Mouse (Mus musculus) spleen, adult 2 months (tissue): ENCODE results near the gene Brms1. TPM values are rescaled to one million over a fixed set of nuclear protein-coding genes. Genes with fewer than 3 reads are reported as not detected.
"Not testable (repeated sequence)": the region's sequence is repeated elsewhere in the genome, so short reads cannot be mapped to it uniquely, and the experiment has no call there.

Experiments
- DNase-seq, 2 experiments: peaks; one replicate each; pipeline versions ENCODE4 v3.0.0 to v3.0.0-alpha.2; 2012 to 2021; ENCODE audit warnings: low spot score in 2 of 2, low read depth in 1 of 2
- H3K27ac ChIP-seq: fragments of 200-500 bp; 2 replicates; pipeline ENCODE4 v1.5.1; 2012; ENCODE audit warnings: low read length, inconsistent platforms; ENCODE audit not compliant: insufficient read depth
- H3K27me3 ChIP-seq: fragments of 200-500 bp; 2 replicates; pipeline ENCODE4 v1.6.1; 2012; ENCODE audit warnings: mild to moderate bottlenecking, moderate library complexity, low read length, inconsistent platforms; ENCODE audit not compliant: control insufficient read depth, insufficient read depth
- H3K36me3 ChIP-seq: fragments of 200-500 bp; 2 replicates; pipeline ENCODE4 v1.6.1; 2012; ENCODE audit warnings: mild to moderate bottlenecking, low read length, inconsistent platforms; ENCODE audit not compliant: control insufficient read depth, insufficient read depth
- H3K4me1 ChIP-seq: fragments of 200-500 bp; 2 replicates; pipeline ENCODE4 v1.6.1; 2011; ENCODE audit warnings: inconsistent platforms; ENCODE audit not compliant: control insufficient read depth, insufficient read depth, insufficient read length
- H3K4me3 ChIP-seq: fragments of 200-500 bp; 2 replicates; pipeline ENCODE4 v1.5.1; 2011; ENCODE audit warnings: mild to moderate bottlenecking, inconsistent platforms; ENCODE audit not compliant: insufficient read depth, insufficient read length; ENCODE audit errors: extremely low read depth
- CTCF ChIP-seq: fragments of 200-500 bp; IDR thresholded peaks from 2 replicates; pipeline ENCODE4 v1.5.1; 2011; ENCODE audit warnings: mild to moderate bottlenecking, inconsistent platforms; ENCODE audit not compliant: insufficient read depth, insufficient read length, insufficient replicate concordance; ENCODE audit errors: extremely low read depth
- POLR2A ChIP-seq: fragments of 200-500 bp; IDR thresholded peaks from 2 replicates; pipeline ENCODE4 v1.6.1; 2011; ENCODE audit warnings: low read depth, low read length, inconsistent platforms
- WGBS: fragments of 180-500 bp; shearing (Covaris S2); methylation state at CpG from one replicate; pipeline ENCODE4 v1.1.7; 2018; 5-methylcytosine and 5-hydroxymethylcytosine counted together
- polyA plus RNA-seq: library from polyadenylated mRNA; depleted of rRNA; stranded (reverse); fragments of >200 nt; gene quantifications from 2 replicates; pipeline ENCODE4 v1.2.3, GENCODE M21; 2012

Gene Brms1
- polyA plus RNA-seq, 1 experiment: 35.8 TPM

DNA sequence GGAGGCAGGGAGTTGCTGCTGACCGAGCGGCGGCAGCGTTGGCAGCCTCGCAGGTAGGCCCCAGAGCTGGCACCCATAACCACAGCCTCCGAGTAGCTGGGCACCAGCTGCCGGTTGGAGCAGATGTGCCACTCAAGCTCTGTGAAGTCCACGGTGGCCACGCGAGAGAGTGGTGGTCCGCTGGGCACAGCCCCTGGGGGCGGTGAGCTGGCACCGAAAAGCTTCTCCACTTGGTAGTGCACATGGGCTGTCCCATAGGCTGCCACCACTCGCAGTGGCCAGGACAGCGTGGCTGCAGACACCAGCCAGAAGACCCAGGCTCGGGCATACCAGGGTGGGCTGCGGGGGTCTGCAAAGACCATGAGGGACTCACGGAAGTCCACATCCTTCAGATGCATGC lies 40.9 kb downstream of the Brms1 start:
- peaks cover 12% of the 10 kb centered on the region for H3K27me3 ChIP-seq
- H3K36me3 ChIP-seq: no peaks in the 10 kb centered on the region
- DNase-seq: no peak
- 64% methylated on average over 18 of the region's 18 CpGs for WGBS
- no peak overlapping the region for H3K27ac ChIP-seq
- H3K4me1 ChIP-seq: peaks cover 5% of the 10 kb centered on the region
- no peak for TF ChIP-seq CTCF
- TF ChIP-seq POLR2A: no peak
- no peak overlapping the region for H3K4me3 ChIP-seq

DNA sequence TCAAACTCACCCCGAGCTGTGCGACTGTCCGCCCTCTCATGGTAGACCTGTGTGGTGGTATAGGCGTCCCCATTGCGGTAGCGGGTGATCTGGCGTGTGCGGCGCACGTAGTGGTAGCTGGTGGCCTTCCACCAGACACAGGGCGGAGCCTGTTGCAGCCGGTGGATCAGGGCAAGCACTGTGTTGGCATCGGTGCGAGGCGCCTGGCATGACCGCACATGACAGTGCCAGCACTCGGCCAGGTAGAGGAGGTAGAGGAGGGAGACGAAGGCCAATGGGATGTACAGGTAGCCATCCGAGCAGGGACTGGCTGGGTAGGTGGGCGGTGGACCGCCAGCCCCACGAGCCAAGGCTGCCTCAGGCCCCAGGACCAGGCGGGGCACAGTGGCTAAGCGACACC lies 41.4 kb downstream of the Brms1 start:
- H3K4me3 ChIP-seq: no peak overlapping the region
- TF ChIP-seq POLR2A (no peak), CTCF (no peak)
- no peak overlapping the region for H3K27ac ChIP-seq
- DNase-seq: no peak
- 78% methylated on average over 24 of the region's 24 CpGs for WGBS
- peaks cover 12% of the 10 kb centered on the region for H3K27me3 ChIP-seq
- peaks cover 9% of the 10 kb centered on the region for H3K4me1 ChIP-seq
- H3K36me3 ChIP-seq: no peaks in the 10 kb centered on the region

DNA sequence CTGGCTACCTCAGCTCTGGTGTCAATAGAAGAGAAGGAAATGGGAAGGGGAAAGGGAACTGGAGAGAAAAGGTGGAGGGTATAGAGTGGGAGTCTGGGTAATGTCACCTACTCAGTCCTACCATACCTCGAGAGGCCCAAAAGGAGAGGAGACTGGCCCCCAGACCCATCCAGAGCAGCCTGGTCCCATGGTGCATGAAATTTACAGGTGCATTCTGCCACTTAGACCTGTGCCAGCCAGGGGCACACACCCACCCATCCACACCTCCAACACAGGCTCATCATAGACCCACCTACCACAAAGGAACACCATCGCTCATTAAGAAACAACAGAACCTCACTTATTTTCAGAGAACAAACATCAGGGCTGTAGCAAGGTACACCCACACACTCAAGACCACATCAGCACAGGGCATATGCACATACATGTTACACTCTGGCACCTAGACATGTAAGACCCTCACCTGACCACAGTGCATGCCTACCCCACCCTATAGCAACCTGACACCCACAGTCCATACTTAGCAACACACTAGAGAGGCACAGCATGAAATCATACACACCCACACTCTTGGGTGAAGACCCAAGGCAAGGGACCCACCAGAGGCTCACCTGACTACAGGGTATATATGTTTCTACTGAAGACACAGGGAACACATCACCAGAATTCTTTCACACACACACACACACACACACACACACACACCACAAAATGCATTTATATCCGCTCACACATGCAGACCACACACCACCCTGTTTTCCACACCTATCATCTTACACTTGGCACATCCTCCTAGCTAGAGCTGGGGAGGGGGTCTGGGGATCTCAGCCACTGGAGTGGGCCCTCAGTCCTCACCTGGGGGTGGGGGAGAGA lies 43.0 kb downstream of the Brms1 start:
- no peak overlapping the region for H3K4me3 ChIP-seq
- DNase-seq: no peak
- peaks cover 10% of the 10 kb centered on the region for H3K4me1 ChIP-seq
- H3K36me3 ChIP-seq: no peaks in the 10 kb centered on the region
- TF ChIP-seq CTCF: no peak
- TF ChIP-seq POLR2A: no peak
- no peak overlapping the region for H3K27ac ChIP-seq
- 63% methylated on average over 3 of the region's 3 CpGs for WGBS
- peaks cover 12% of the 10 kb centered on the region for H3K27me3 ChIP-seq

DNA sequence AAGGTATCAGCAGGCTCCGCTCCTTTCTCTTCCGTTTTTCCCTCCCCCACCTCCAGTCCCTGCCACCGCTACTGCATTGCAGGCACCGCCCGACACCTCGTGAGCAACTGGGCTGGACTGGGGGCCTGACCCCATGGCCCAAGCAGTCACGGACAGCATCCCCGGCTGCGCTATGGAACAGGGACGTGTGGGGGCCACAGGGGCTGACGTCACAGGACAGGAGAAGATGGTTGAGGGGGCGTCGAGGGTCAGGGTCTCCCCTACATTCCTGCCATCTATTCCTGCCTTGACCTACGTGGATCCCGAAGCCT lies 43.6 kb downstream of the Brms1 start:
- H3K27me3 ChIP-seq: peaks cover 12% of the 10 kb centered on the region
- WGBS: 12% methylated on average over 15 of the region's 15 CpGs
- no peak overlapping the region for H3K27ac ChIP-seq
- peak overlapping the region; percentile 38; the same call in 1 of the 2 replicates for H3K4me3 ChIP-seq
- no peak for DNase-seq
- no peaks in the 10 kb centered on the region for H3K36me3 ChIP-seq
- TF ChIP-seq CTCF (no peak), POLR2A (no peak)
- H3K4me1 ChIP-seq: peaks cover 10% of the 10 kb centered on the region

DNA sequence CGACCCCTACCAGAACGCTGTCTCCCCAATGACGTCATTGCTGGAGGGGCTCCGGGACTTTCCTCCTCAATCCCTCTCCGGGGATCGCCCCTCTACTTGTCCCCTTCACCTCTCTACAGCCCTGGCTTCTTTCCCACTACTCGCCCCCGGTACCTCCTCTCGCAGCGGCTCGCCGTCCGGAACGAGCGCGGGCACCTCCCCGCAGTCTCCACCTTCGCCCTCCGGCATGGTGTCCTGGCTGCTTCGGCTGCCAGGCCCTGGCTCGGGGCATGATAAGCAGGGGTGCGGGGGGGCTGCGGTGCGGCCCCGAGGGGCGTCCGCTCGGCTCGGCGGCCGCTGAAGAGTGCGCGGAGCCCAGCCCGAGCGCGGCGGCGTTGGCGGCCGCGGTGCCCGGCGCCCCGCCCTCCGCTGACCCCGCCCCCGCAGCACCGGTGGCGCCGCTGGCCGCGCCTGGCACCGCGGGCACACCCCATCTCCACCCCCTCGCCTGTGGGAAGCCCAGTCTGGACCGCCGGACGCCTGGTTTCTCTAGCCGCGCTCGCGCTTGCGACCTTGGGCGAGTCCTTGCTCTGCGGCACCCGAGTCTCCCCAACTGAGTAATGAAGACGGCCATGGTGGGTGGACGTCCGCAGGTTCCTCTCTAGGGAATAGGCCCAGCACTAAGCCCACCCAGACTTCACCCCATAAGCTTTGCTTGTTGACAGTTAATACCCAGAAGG lies 44.1 kb downstream of the Brms1 start, which contains the start of gene Tmem151a:
Gene Tmem151a (minus strand): TSS at position 387 of the 719 bp plus-strand sequence.
- WGBS: 1% methylated on average over 67 of the region's 69 CpGs
- H3K4me1 ChIP-seq: peaks cover 10% of the 10 kb centered on the region
- TF ChIP-seq POLR2A: no peak
- TF ChIP-seq CTCF: no peak
- H3K36me3 ChIP-seq: no peaks in the 10 kb centered on the region
- DNase-seq: no peak
- H3K27ac ChIP-seq: no peak within 1 kb of the TSS
- H3K27me3 ChIP-seq: peaks cover 12% of the 10 kb centered on the region
- H3K4me3 ChIP-seq: peak within 1 kb of the TSS; percentile 38; the same call in 1 of the 2 replicates

DNA sequence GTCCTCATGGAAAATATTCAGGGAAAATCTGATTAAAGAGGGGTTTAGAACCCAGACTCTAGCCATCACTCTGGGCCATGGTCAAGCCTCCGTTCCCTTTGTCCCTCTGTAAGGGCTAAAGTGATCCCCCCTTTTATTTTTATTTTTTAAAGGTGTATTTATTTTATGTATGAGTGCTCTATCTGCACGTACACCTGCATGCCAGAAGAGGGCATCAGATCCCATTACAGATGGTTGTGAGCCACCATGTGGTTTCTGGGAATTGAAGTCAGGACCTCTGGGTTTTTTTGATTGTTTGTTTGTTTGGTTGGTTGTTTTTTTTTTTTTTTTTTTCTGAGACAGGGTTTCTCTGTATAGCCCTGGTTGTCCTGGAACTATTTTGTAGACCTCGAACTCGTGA lies 45.4 kb downstream of the Brms1 start:
- DNase-seq, H3K4me3 ChIP-seq, H3K27ac ChIP-seq, H3K4me1 ChIP-seq, H3K36me3 ChIP-seq: not testable (repeated sequence)
- WGBS: 53% methylated on average over 4 of the region's 4 CpGs
- H3K27me3 ChIP-seq: peaks cover 12% of the 10 kb centered on the region
